Mouse (Mus musculus): ENCODE results near the gene Slc9a4. TPM values are rescaled to one million over a fixed set of nuclear protein-coding genes. Genes with fewer than 3 reads are reported as not detected.

Gene Slc9a4
- total RNA-seq (2023) = not detected

GRCm38 (mm10) chr1:40579784-40580183, at the start of gene Slc9a4:
TSS of gene Slc9a4 (plus strand) at chr1:40580081.

Other genes starting within 250 kb of the Slc9a4 start
- 0.09 TPM for gene Il1rl1, start 150.5 kb upstream of the Slc9a4 start, total RNA-seq (2023)
- gene Il18r1, start 114.5 kb upstream of the Slc9a4 start, total RNA-seq (2023) = 59.2 TPM
- 4.8 TPM for gene Il18rap, start 64.7 kb upstream of the Slc9a4 start, total RNA-seq (2023)
- not detected for gene Slc9a2, start 100.5 kb downstream of the Slc9a4 start, total RNA-seq (2023)
- gene Mfsd9, start 210.6 kb downstream of the Slc9a4 start, total RNA-seq (2023) = 1.5 TPM
- gene Tmem182, start 225.5 kb downstream of the Slc9a4 start, total RNA-seq (2023) = not detected

All from CD8-positive naive resting alpha-beta T cell, adult 57 days (primary cell).